Mouse (Mus musculus): ENCODE measurements at regions not wholly inside any gene's neighbourhood (a gene's known extent, or its start where the extent isn't known, plus 50 kb on each side); places are given as distances from the start of the nearest gene placed in this dataset.

- no peak for DNase-seq (ENCODE audit: low read depth)
Measured at GRCm38 (mm10) chr9:41563376-41563775, 401.9 kb upstream of the Ubash3b start.

GRCm38 (mm10) chr9:41558456-41558855, 397.0 kb upstream of the Ubash3b start:
- no peak for DNase-seq (ENCODE audit: low read depth)

GRCm38 (mm10) chr9:41556888-41557287, 395.4 kb upstream of the Ubash3b start:
- no peak for DNase-seq (ENCODE audit: low read depth)

GRCm38 (mm10) chr9:41545776-41546175, 384.3 kb upstream of the Ubash3b start:
- no peak for DNase-seq (ENCODE audit: low read depth)

GRCm38 (mm10) chr9:41542511-41542910, 381.0 kb upstream of the Ubash3b start:
- DNase-seq (ENCODE audit: low read depth): no peak

GRCm38 (mm10) chr9:41541327-41541726, 379.8 kb upstream of the Ubash3b start:
- no peak for DNase-seq (ENCODE audit: low read depth)

- DNase-seq (ENCODE audit: low read depth): no peak
Measured at GRCm38 (mm10) chr9:41532786-41533185, 371.3 kb upstream of the Ubash3b start.

- no peak for DNase-seq (ENCODE audit: low read depth)
Measured at GRCm38 (mm10) chr9:41532290-41532689, 370.8 kb upstream of the Ubash3b start.

GRCm38 (mm10) chr9:41531596-41531995, 370.1 kb upstream of the Ubash3b start:
- no peak for DNase-seq (ENCODE audit: low read depth)

- no peak for DNase-seq (ENCODE audit: low read depth)
Measured at GRCm38 (mm10) chr9:41526126-41526525, 364.6 kb upstream of the Ubash3b start.

- no peak for DNase-seq (ENCODE audit: low read depth)
Measured at GRCm38 (mm10) chr9:41525534-41525933, 364.0 kb upstream of the Ubash3b start.

- DNase-seq (ENCODE audit: low read depth): no peak
Measured at GRCm38 (mm10) chr9:41524591-41524990, 363.1 kb upstream of the Ubash3b start.

- no peak for DNase-seq (ENCODE audit: low read depth)
Measured at GRCm38 (mm10) chr9:41523969-41524368, 362.5 kb upstream of the Ubash3b start.

- no peak for DNase-seq (ENCODE audit: low read depth)
Measured at GRCm38 (mm10) chr9:41522302-41522701, 360.8 kb upstream of the Ubash3b start.

- DNase-seq (ENCODE audit: low read depth): no peak
Measured at GRCm38 (mm10) chr9:41517787-41518186, 356.3 kb upstream of the Ubash3b start.

- DNase-seq (ENCODE audit: low read depth): no peak
Measured at GRCm38 (mm10) chr9:41517053-41517696, 355.7 kb upstream of the Ubash3b start.

GRCm38 (mm10) chr9:41515192-41515591, 353.7 kb upstream of the Ubash3b start:
- DNase-seq (ENCODE audit: low read depth): no peak

- no peak for DNase-seq (ENCODE audit: low read depth)
Measured at GRCm38 (mm10) chr9:41513701-41514100, 352.2 kb upstream of the Ubash3b start.

- DNase-seq (ENCODE audit: low read depth): no peak
Measured at GRCm38 (mm10) chr9:41509597-41509996, 348.1 kb upstream of the Ubash3b start.

GRCm38 (mm10) chr9:41508746-41509145, 347.2 kb upstream of the Ubash3b start:
- no peak for DNase-seq (ENCODE audit: low read depth)

- DNase-seq (ENCODE audit: low read depth): no peak
Measured at GRCm38 (mm10) chr9:41498326-41498725, 336.8 kb upstream of the Ubash3b start.

- DNase-seq (ENCODE audit: low read depth): no peak
Measured at GRCm38 (mm10) chr9:41490112-41490511, 328.6 kb upstream of the Ubash3b start.

- DNase-seq (ENCODE audit: low read depth): no peak
Measured at GRCm38 (mm10) chr9:41488046-41488445, 326.5 kb upstream of the Ubash3b start.

- no peak for DNase-seq (ENCODE audit: low read depth)
Measured at GRCm38 (mm10) chr9:41483218-41483617, 321.7 kb upstream of the Ubash3b start.

All from naive thymus-derived CD4-positive, alpha-beta T cell, adult 2 months (primary cell).